Mouse (Mus musculus): ENCODE data around the gene Chst8. TPM values are rescaled to one million over a fixed set of nuclear protein-coding genes. Genes with fewer than 3 reads are reported as not detected.

Chst8 gene
- total RNA-seq, 1 experiment, result 2.7 TPM

- DNase-seq (ENCODE audit: low read depth, low spot score), result peak; percentile 66
- Histone ChIP-seq H3K4me1 (ENCODE audit: control insufficient read depth in 2 of 2, insufficient read depth in 2 of 2, low read length in 2 of 2, poor library complexity in 1 of 2) (peaks cover 11 to 28% of the 10 kb centered on the region in 2 experiments), H3K9ac (ENCODE audit: insufficient read depth, low read depth, low read length, poor library complexity, severe bottlenecking) (peak overlapping the region; percentile 69), H3K36me3 (ENCODE audit: control insufficient read depth, insufficient read depth, low read length, poor library complexity, severe bottlenecking) (no peaks in the 10 kb centered on the region), H3K9me3 (ENCODE audit: control insufficient read depth, insufficient read depth, low read depth, low read length) (no peaks in the 10 kb centered on the region), H3K27ac (ENCODE audit: insufficient read depth, low read depth, low read length, poor library complexity, severe bottlenecking) (peak overlapping the region; percentile 97), H3K4me3 (ENCODE audit: insufficient read depth in 1 of 2, low read depth in 1 of 2, low read length in 2 of 2, poor library complexity in 1 of 2, severe bottlenecking in 1 of 2) (0 out of 4 replicates have a peak overlapping the region, but pooled peaks of 1 of the 2 experiments have one; percentile 10)
- in situ Hi-C loops (cut with MboI; ENCODE audit: low sequenced_read_pairs in 2 of 2, unreplicated experiment in 2 of 2), result no loop called here
- TF ChIP-seq ZNF384 (IDR thresholded peaks at IDR 0.05; ENCODE audit: low read depth, low read length), result no peak
- TF ChIP-seq MAFK (IDR thresholded peaks at IDR 0.05; ENCODE audit: insufficient read depth, low read depth, low read length), result no peak
- peak; percentile 56; the same call in 1 of the 2 replicates for TF ChIP-seq CHD2 (IDR thresholded peaks at IDR 0.05; ENCODE audit: low read depth, low read length)
Measured at GRCm38 (mm10) chr7:34720882-34721649, 91.4 kb downstream of the Chst8 start.

GRCm38 (mm10) chr7:34719599-34719998, 92.9 kb downstream of the Chst8 start:
- Histone ChIP-seq H3K9me3 (ENCODE audit: control insufficient read depth, insufficient read depth, low read depth, low read length) (no peaks in the 10 kb centered on the region), H3K4me3 (ENCODE audit: insufficient read depth in 1 of 2, low read depth in 1 of 2, low read length in 2 of 2, poor library complexity in 1 of 2, severe bottlenecking in 1 of 2) (no peak overlapping the region), H3K27ac (ENCODE audit: insufficient read depth, low read depth, low read length, poor library complexity, severe bottlenecking) (no peak overlapping the region), H3K36me3 (ENCODE audit: control insufficient read depth, insufficient read depth, low read length, poor library complexity, severe bottlenecking) (no peaks in the 10 kb centered on the region), H3K9ac (ENCODE audit: insufficient read depth, low read depth, low read length, poor library complexity, severe bottlenecking) (no peak overlapping the region), H3K4me1 (ENCODE audit: control insufficient read depth in 2 of 2, insufficient read depth in 2 of 2, low read length in 2 of 2, poor library complexity in 1 of 2) (peaks cover 11 to 26% of the 10 kb centered on the region in 2 experiments)
- in situ Hi-C loops (cut with MboI; ENCODE audit: low sequenced_read_pairs in 2 of 2, unreplicated experiment in 2 of 2), result no loop called here
- TF ChIP-seq ZC3H11A (IDR thresholded peaks at IDR 0.05; ENCODE audit: borderline replicate concordance, low read depth, low read length) (peak; percentile 62; the same call in 1 of the 2 replicates), ZNF384 (IDR thresholded peaks at IDR 0.05; ENCODE audit: low read depth, low read length) (no peak), HCFC1 (IDR thresholded peaks at IDR 0.05; ENCODE audit: borderline replicate concordance, insufficient read depth, low read length) (no peak), MAFK (IDR thresholded peaks at IDR 0.05; ENCODE audit: insufficient read depth, low read depth, low read length) (no peak), CHD2 (IDR thresholded peaks at IDR 0.05; ENCODE audit: low read depth, low read length) (no peak)
- peak; percentile 68 for DNase-seq (ENCODE audit: low read depth, low spot score)

- H3K9me3 ChIP-seq (ENCODE audit: control insufficient read depth, insufficient read depth, low read depth, low read length), result no peaks in the 10 kb centered on the region
- H3K36me3 ChIP-seq (ENCODE audit: control insufficient read depth, insufficient read depth, low read length, poor library complexity, severe bottlenecking), result no peaks in the 10 kb centered on the region
- in situ Hi-C loops (cut with MboI; ENCODE audit: low sequenced_read_pairs in 2 of 2, unreplicated experiment in 2 of 2), result no loop called here
- TF ChIP-seq MAFK (IDR thresholded peaks at IDR 0.05; ENCODE audit: insufficient read depth, low read depth, low read length), result no peak
- TF ChIP-seq ZNF384 (IDR thresholded peaks at IDR 0.05; ENCODE audit: low read depth, low read length), result no peak
- TF ChIP-seq HCFC1 (IDR thresholded peaks at IDR 0.05; ENCODE audit: borderline replicate concordance, insufficient read depth, low read length), result no peak
- no peak for TF ChIP-seq ZC3H11A (IDR thresholded peaks at IDR 0.05; ENCODE audit: borderline replicate concordance, low read depth, low read length)
- no peak for TF ChIP-seq CHD2 (IDR thresholded peaks at IDR 0.05; ENCODE audit: low read depth, low read length)
- peaks cover 11 to 26% of the 10 kb centered on the region in 2 experiments for H3K4me1 ChIP-seq (ENCODE audit: control insufficient read depth in 2 of 2, insufficient read depth in 2 of 2, low read length in 2 of 2, poor library complexity in 1 of 2)
- DNase-seq (ENCODE audit: low read depth, low spot score), result no peak
- H3K9ac ChIP-seq (ENCODE audit: insufficient read depth, low read depth, low read length, poor library complexity, severe bottlenecking), result no peak overlapping the region
- no peak overlapping the region for H3K4me3 ChIP-seq (ENCODE audit: insufficient read depth in 1 of 2, low read depth in 1 of 2, low read length in 2 of 2, poor library complexity in 1 of 2, severe bottlenecking in 1 of 2)
- no peak overlapping the region for H3K27ac ChIP-seq (ENCODE audit: insufficient read depth, low read depth, low read length, poor library complexity, severe bottlenecking)
Measured at GRCm38 (mm10) chr7:34718651-34719050, 93.9 kb downstream of the Chst8 start.

- Histone ChIP-seq H3K4me3 (ENCODE audit: insufficient read depth in 1 of 2, low read depth in 1 of 2, low read length in 2 of 2, poor library complexity in 1 of 2, severe bottlenecking in 1 of 2) (no peak overlapping the region), H3K9me3 (ENCODE audit: control insufficient read depth, insufficient read depth, low read depth, low read length) (no peaks in the 10 kb centered on the region), H3K4me1 (ENCODE audit: control insufficient read depth in 2 of 2, insufficient read depth in 2 of 2, low read length in 2 of 2, poor library complexity in 1 of 2) (peaks cover 8 to 19% of the 10 kb centered on the region in 2 experiments), H3K36me3 (ENCODE audit: control insufficient read depth, insufficient read depth, low read length, poor library complexity, severe bottlenecking) (no peaks in the 10 kb centered on the region), H3K27ac (ENCODE audit: insufficient read depth, low read depth, low read length, poor library complexity, severe bottlenecking) (no peak overlapping the region), H3K9ac (ENCODE audit: insufficient read depth, low read depth, low read length, poor library complexity, severe bottlenecking) (no peak overlapping the region)
- DNase-seq (ENCODE audit: low read depth, low spot score), result no peak
- in situ Hi-C loops (cut with MboI; ENCODE audit: low sequenced_read_pairs in 2 of 2, unreplicated experiment in 2 of 2), result no loop called here
- TF ChIP-seq HCFC1 (IDR thresholded peaks at IDR 0.05; ENCODE audit: borderline replicate concordance, insufficient read depth, low read length) (no peak), CHD2 (IDR thresholded peaks at IDR 0.05; ENCODE audit: low read depth, low read length) (no peak), ZNF384 (IDR thresholded peaks at IDR 0.05; ENCODE audit: low read depth, low read length) (no peak), MAFK (IDR thresholded peaks at IDR 0.05; ENCODE audit: insufficient read depth, low read depth, low read length) (no peak), ZC3H11A (IDR thresholded peaks at IDR 0.05; ENCODE audit: borderline replicate concordance, low read depth, low read length) (no peak)
Measured at GRCm38 (mm10) chr7:34717161-34717810, 95.2 kb downstream of the Chst8 start.
